Mouse (Mus musculus): Measurements from ENCODE around the gene Lama4. TPM values are rescaled to one million over a fixed set of nuclear protein-coding genes. Genes with fewer than 3 reads are reported as not detected.

Gene Lama4
- polyA plus RNA-seq (2014; fragmentation: Nextera tagmentation; extraction: Ambion mirVana), result 12.3 and 15.6 TPM in 2 replicates

DNA sequence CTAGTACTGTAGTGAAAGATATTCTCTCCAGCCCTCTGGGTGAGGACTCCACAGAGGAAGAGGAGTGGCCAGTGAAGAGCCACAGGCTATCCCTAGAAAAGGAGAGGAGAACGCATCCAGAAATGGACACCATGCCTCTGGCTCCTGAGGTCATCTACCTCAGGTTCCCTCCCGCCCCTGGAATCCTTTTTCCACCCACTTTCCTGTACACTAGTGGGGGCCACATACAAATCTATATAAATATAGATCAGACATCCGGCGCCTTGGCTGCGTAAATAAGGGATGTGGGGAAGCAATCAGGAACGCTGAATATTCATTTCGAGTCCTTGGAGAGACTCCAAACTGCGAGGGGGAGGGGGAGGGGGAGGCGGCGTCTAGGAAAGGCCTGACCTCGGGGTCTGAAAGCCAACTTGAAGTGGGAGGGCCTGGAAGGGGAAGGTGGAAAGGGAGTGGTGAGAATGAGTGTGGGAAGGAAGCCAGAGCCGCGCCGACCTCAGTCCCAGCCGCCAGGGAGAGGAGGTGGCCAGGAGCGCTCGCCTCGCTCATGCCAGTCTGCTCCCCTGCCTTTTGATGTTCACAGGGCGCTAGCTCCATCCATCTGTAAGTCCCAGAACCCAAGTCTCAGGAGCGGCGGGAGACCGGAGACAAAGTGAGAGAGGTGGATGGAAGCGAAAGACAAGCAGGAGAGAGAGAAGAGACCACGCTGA is at the start of gene Lama4:
Lama4 (plus strand) TSS at position 441 of the 707 bp plus-strand sequence.
- Histone ChIP-seq H3K27ac (ENCODE audit: low read depth, low read length) (no peak within 1 kb of the TSS), H3K27me3 (replicated peaks; ENCODE audit: control insufficient read depth, insufficient read depth, low read length) (no peaks in the 10 kb centered on the region), H3K9ac (ENCODE audit: low read length) (peak within 1 kb of the TSS; percentile 55), H3K36me3 (ENCODE audit: control insufficient read depth, insufficient read depth, low read length) (no peaks in the 10 kb centered on the region), H3K4me3 (ENCODE audit: low read depth, low read length) (peak within 1 kb of the TSS; percentile 30), H3K4me1 (ENCODE audit: control insufficient read depth, insufficient read depth, low read length) (peaks cover 7% of the 10 kb centered on the region; the same call in 1 of the 2 replicates), H3K4me2 (ENCODE audit: low read length) (peak within 1 kb of the TSS; percentile 62), H3K9me3 (replicated peaks; ENCODE audit: control insufficient read depth, low read length) (no peaks in the 10 kb centered on the region)
- WGBS, result 5% methylated on average over 24 of the region's 24 CpGs
- peak; percentile 57 for DNase-seq (ENCODE audit: low spot score)
- peak; percentile 81 for ATAC-seq

DNA sequence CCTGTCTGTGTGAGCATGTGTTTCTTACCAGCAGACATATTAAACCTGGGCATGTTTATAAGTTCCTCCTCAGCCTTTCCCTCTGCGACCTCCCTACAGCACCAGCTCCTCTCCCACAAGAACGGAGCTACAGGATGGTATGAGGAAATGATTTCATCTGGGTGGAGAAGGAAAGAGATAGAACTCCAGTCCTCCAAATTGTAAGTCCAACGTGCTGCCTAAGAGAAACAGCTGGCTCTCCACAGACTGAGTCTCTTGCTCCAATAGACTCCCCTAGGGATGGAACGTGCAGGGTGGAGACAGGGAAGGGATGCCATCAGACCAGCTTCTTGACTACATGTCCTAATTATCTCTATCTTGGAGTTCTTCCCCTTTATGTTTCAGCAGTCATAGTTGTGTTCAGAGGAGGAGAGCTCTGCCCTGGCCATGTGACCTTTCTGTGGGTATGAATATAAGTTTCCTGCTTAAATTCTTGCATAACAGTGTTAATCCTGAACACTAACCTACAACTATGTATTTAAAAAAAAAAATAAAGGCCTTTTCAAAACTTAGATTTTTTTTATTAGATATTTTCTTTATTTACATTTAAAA is 49.2 kb upstream of the Lama4 start:
- H3K36me3 ChIP-seq (ENCODE audit: control insufficient read depth, insufficient read depth, low read length), result no peaks in the 10 kb centered on the region
- no peaks in the 10 kb centered on the region for H3K27me3 ChIP-seq (replicated peaks; ENCODE audit: control insufficient read depth, insufficient read depth, low read length)
- ATAC-seq (no peak), DNase-seq (ENCODE audit: low spot score) (no peak)
- H3K27ac ChIP-seq (ENCODE audit: low read depth, low read length), result no peak overlapping the region
- no peak overlapping the region for H3K4me3 ChIP-seq (ENCODE audit: low read depth, low read length)
- WGBS, result 86% methylated on average over 4 of the region's 4 CpGs
- H3K4me2 ChIP-seq (ENCODE audit: low read length), result no peak overlapping the region
- H3K9me3 ChIP-seq (replicated peaks; ENCODE audit: control insufficient read depth, low read length), result no peaks in the 10 kb centered on the region
- H3K9ac ChIP-seq (ENCODE audit: low read length), result no peak overlapping the region
- H3K4me1 ChIP-seq (ENCODE audit: control insufficient read depth, insufficient read depth, low read length), result no peaks in the 10 kb centered on the region

DNA sequence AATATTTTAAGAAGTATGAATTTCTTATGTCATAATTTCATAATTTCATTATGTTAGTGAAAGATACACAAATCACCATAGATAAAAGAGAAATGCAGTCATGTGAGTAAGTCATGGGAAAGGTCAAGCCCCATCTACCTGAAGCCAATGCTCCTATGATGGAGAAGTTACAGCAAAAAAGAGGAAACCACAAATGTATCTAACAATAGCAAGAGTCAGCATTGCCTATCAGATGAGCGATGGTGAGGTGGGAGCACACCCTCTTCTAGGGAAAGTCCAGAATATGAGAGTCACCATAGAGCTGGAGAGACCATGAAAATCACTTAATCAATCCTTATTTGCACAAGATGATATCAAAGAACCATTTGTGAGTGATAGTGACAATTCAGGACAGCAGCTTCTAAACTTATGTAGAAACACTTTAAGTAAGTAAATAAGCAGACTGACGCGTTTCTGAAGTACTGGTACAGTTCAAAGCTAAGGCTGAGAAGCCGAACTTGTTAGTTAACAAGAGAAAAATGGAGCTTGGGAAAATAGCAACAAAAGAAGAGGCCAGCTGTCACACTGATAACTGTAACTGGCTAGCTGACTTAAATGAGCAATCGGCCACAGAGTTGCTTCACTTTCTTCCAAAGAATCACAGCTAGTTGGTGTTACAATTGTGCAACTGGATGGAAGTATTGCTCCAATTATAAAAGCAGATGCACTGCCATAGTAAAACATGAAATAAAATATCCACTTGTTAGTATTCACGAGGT is 36.2 kb upstream of the Lama4 start:
- no peaks in the 10 kb centered on the region for H3K27me3 ChIP-seq (replicated peaks; ENCODE audit: control insufficient read depth, insufficient read depth, low read length)
- H3K36me3 ChIP-seq (ENCODE audit: control insufficient read depth, insufficient read depth, low read length), result no peaks in the 10 kb centered on the region
- no peak overlapping the region for H3K4me3 ChIP-seq (ENCODE audit: low read depth, low read length)
- no peak overlapping the region for H3K27ac ChIP-seq (ENCODE audit: low read depth, low read length)
- DNase-seq (ENCODE audit: low spot score) (no peak), ATAC-seq (no peak)
- H3K4me1 ChIP-seq (ENCODE audit: control insufficient read depth, insufficient read depth, low read length), result no peaks in the 10 kb centered on the region
- no peaks in the 10 kb centered on the region for H3K9me3 ChIP-seq (replicated peaks; ENCODE audit: control insufficient read depth, low read length)
- 85% methylated on average over 6 of the region's 6 CpGs for WGBS
- H3K9ac ChIP-seq (ENCODE audit: low read length), result no peak overlapping the region
- no peak overlapping the region for H3K4me2 ChIP-seq (ENCODE audit: low read length)

DNA sequence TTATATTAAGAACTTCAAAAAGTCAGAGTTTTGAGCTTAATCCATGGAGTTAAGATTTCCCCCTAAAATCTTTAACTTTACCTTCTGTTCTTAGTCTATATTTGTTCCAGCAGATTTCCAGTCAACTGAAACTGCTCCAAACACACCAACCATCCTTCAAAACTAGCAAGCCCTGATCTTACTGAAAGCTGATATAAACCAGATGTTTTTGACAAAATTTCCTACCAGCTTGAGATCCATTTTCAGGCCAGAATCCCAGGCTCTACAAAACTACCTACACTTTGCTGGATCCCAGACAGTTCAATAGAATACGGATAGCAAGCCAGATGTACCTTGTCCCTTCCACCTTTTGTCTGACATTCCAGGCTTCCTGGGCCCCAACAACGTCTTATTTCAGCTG is 20.6 kb upstream of the Lama4 start:
- no peaks in the 10 kb centered on the region for H3K9me3 ChIP-seq (replicated peaks; ENCODE audit: control insufficient read depth, low read length)
- no peak overlapping the region for H3K27ac ChIP-seq (ENCODE audit: low read depth, low read length)
- H3K4me3 ChIP-seq (ENCODE audit: low read depth, low read length), result no peak overlapping the region
- H3K4me1 ChIP-seq (ENCODE audit: control insufficient read depth, insufficient read depth, low read length), result no peaks in the 10 kb centered on the region
- no peaks in the 10 kb centered on the region for H3K36me3 ChIP-seq (ENCODE audit: control insufficient read depth, insufficient read depth, low read length)
- WGBS, result 71% methylated on average over 2 of the region's 2 CpGs
- ATAC-seq, result no peak
- no peak overlapping the region for H3K9ac ChIP-seq (ENCODE audit: low read length)
- DNase-seq (ENCODE audit: low spot score), result no peak
- no peak overlapping the region for H3K4me2 ChIP-seq (ENCODE audit: low read length)
- H3K27me3 ChIP-seq (replicated peaks; ENCODE audit: control insufficient read depth, insufficient read depth, low read length), result no peaks in the 10 kb centered on the region

DNA sequence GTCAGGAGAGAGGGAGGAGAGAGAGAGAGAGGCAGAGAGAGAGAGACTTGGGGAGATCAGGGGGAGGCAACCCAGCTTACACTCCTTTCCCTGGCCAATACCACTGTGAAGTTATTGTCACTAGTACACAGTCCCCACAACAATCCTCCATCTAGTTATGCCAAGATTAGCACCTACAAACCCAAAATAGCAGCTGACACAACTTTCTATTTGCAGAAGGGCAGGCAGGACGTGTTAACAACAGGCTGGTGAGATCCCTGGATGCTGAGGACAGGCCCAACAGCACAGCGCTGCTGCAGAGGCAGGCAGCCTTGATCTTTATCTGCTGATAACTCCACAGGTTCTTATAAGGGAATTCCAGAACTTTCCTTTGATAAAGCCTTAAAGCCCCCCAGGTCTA is 3.4 kb upstream of the Lama4 start:
- 72% methylated on average over 2 of the region's 2 CpGs for WGBS
- peaks cover 7% of the 10 kb centered on the region; the same call in 1 of the 2 replicates for H3K4me1 ChIP-seq (ENCODE audit: control insufficient read depth, insufficient read depth, low read length)
- no peak overlapping the region for H3K9ac ChIP-seq (ENCODE audit: low read length)
- no peak overlapping the region for H3K4me2 ChIP-seq (ENCODE audit: low read length)
- ATAC-seq (no peak), DNase-seq (ENCODE audit: low spot score) (no peak)
- H3K4me3 ChIP-seq (ENCODE audit: low read depth, low read length), result no peak overlapping the region
- H3K36me3 ChIP-seq (ENCODE audit: control insufficient read depth, insufficient read depth, low read length), result no peaks in the 10 kb centered on the region
- H3K9me3 ChIP-seq (replicated peaks; ENCODE audit: control insufficient read depth, low read length), result no peaks in the 10 kb centered on the region
- no peak overlapping the region for H3K27ac ChIP-seq (ENCODE audit: low read depth, low read length)
- no peaks in the 10 kb centered on the region for H3K27me3 ChIP-seq (replicated peaks; ENCODE audit: control insufficient read depth, insufficient read depth, low read length)

DNA sequence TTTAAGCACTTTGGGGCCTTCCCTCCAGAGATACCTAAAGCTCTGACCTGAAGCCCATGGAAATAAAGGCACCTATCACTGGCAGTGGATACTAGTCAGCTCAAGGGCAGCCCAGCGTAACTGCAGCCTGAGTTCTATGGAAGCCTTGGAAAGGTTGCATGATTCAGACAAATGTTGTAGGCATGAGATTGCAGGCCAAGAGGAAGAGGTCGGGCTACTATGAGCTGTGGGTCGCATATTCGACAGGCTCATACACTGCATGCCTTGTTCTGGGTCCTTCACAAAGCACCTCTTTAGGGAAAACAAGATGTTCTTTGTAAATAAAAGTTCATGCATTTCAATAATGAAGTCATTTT is 618 bp upstream of the Lama4 start:
- Histone ChIP-seq H3K27ac (ENCODE audit: low read depth, low read length) (no peak overlapping the region), H3K4me1 (ENCODE audit: control insufficient read depth, insufficient read depth, low read length) (peaks cover 7% of the 10 kb centered on the region; the same call in 1 of the 2 replicates), H3K9me3 (replicated peaks; ENCODE audit: control insufficient read depth, low read length) (no peaks in the 10 kb centered on the region), H3K4me2 (ENCODE audit: low read length) (no peak overlapping the region), H3K27me3 (replicated peaks; ENCODE audit: control insufficient read depth, insufficient read depth, low read length) (no peaks in the 10 kb centered on the region), H3K36me3 (ENCODE audit: control insufficient read depth, insufficient read depth, low read length) (no peaks in the 10 kb centered on the region), H3K9ac (ENCODE audit: low read length) (no peak overlapping the region), H3K4me3 (ENCODE audit: low read depth, low read length) (no peak overlapping the region)
- DNase-seq (ENCODE audit: low spot score), result peak; percentile 3
- 78% methylated on average over 4 of the region's 4 CpGs for WGBS
- ATAC-seq, result peak; percentile 40; the same call in 1 of the 2 replicates

DNA sequence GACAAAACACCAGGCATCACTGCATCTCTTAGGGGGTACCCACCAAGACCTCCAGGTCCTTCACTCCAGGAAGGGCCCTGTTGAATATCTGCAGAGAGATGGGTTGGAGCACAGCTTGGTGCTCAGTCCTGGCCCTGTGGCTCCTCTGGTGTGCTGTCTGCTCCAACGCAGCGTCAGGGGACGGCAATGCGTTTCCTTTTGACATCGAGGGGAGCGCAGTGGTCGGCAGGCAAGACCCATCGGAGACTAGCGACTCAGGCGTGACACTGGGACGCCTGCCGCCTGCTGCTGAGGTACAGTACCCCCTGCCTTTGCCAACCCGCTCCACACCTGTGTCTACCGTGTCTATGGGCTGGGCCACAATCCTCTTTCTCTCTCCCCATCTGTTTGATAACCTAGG is 542 bp downstream of the Lama4 start:
- Histone ChIP-seq H3K4me2 (ENCODE audit: low read length) (peak overlapping the region; percentile 62), H3K4me3 (ENCODE audit: low read depth, low read length) (peak overlapping the region; percentile 30), H3K27ac (ENCODE audit: low read depth, low read length) (no peak overlapping the region), H3K27me3 (replicated peaks; ENCODE audit: control insufficient read depth, insufficient read depth, low read length) (no peaks in the 10 kb centered on the region), H3K9ac (ENCODE audit: low read length) (peak overlapping the region; percentile 55), H3K36me3 (ENCODE audit: control insufficient read depth, insufficient read depth, low read length) (no peaks in the 10 kb centered on the region), H3K9me3 (replicated peaks; ENCODE audit: control insufficient read depth, low read length) (no peaks in the 10 kb centered on the region), H3K4me1 (ENCODE audit: control insufficient read depth, insufficient read depth, low read length) (peaks cover 7% of the 10 kb centered on the region; the same call in 1 of the 2 replicates)
- ATAC-seq, result peak; percentile 62
- WGBS, result 5% methylated on average over 14 of the region's 14 CpGs
- no peak for DNase-seq (ENCODE audit: low spot score)

DNA sequence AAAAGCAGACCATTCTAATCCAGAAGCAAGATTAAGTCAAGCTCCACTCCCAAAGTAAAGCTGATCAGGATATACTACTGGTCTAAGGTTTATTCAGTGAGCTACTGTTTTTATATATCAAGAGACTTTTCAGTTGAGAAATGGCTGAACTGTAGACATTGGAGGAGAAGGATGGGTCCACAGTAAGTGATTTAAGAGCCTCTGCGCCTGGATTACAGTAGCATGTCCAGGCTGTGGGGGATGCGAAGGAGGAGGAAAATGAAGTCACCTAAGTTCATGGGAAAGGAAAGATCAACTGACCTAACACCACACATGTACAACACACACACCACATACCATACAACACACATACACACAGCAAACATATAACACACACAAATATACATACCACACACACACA is 1.3 kb downstream of the Lama4 start:
- no peaks in the 10 kb centered on the region for H3K36me3 ChIP-seq (ENCODE audit: control insufficient read depth, insufficient read depth, low read length)
- H3K9ac ChIP-seq (ENCODE audit: low read length), result no peak overlapping the region
- H3K27ac ChIP-seq (ENCODE audit: low read depth, low read length), result no peak overlapping the region
- DNase-seq (ENCODE audit: low spot score), result no peak
- WGBS, result 90% methylated on average over 2 of the region's 2 CpGs
- no peak overlapping the region for H3K4me2 ChIP-seq (ENCODE audit: low read length)
- ATAC-seq, result no peak
- H3K4me1 ChIP-seq (ENCODE audit: control insufficient read depth, insufficient read depth, low read length), result peaks cover 7% of the 10 kb centered on the region; the same call in 1 of the 2 replicates
- H3K4me3 ChIP-seq (ENCODE audit: low read depth, low read length), result 0 out of 2 replicates have a peak overlapping the region, but pooled peaks have one; percentile 30
- no peaks in the 10 kb centered on the region for H3K9me3 ChIP-seq (replicated peaks; ENCODE audit: control insufficient read depth, low read length)
- no peaks in the 10 kb centered on the region for H3K27me3 ChIP-seq (replicated peaks; ENCODE audit: control insufficient read depth, insufficient read depth, low read length)

All from forebrain, embryonic 14.5 days (tissue).